Mouse (Mus musculus) ES-E14 (cell line): ENCODE data around the gene Stpg4. TPM values are rescaled to one million over a fixed set of nuclear protein-coding genes. Genes with fewer than 3 reads are reported as not detected.

Experiments
- DNase-seq: peaks from one replicate; pipeline ENCODE4 v3.0.0-alpha.2; 2013; ENCODE audit warnings: low read depth, low spot score
- H3K27ac ChIP-seq: 2 replicates; pipeline ENCODE4 v1.5.1; 2012; ENCODE audit warnings: low read depth, mild to moderate bottlenecking, low read length, moderate library complexity, mixed read lengths; ENCODE audit not compliant: poor library complexity, insufficient read depth, severe bottlenecking
- H3K36me3 ChIP-seq: 2 replicates; pipeline ENCODE4 v1.6.1; 2012; ENCODE audit warnings: mild to moderate bottlenecking, low read length, moderate library complexity, mixed read lengths; ENCODE audit not compliant: control insufficient read depth, poor library complexity, insufficient read depth, severe bottlenecking
- H3K4me1 ChIP-seq, 2 experiments: fragments of 150-350 bp in 1 of 2; sonication (generic) in 1 of 2; 2 replicates each; pipeline ENCODE4 v1.6.1; 2012; ENCODE audit warnings: low read length in 2 of 2, mild to moderate bottlenecking in 1 of 2, mixed read lengths in 1 of 2; ENCODE audit not compliant: control insufficient read depth in 2 of 2, insufficient read depth in 2 of 2, poor library complexity in 1 of 2
- H3K4me3 ChIP-seq, 2 experiments: fragments of 150-350 bp in 1 of 2; sonication (generic) in 1 of 2; 2 replicates each; pipeline ENCODE4 v1.5.1; 2012; ENCODE audit warnings: low read length in 2 of 2, low read depth in 1 of 2, mild to moderate bottlenecking in 1 of 2, mixed read lengths in 1 of 2; ENCODE audit not compliant: insufficient read depth in 1 of 2, poor library complexity in 1 of 2, severe bottlenecking in 1 of 2
- H3K9ac ChIP-seq: 2 replicates; pipeline ENCODE4 v1.6.1; 2012; ENCODE audit warnings: low read depth, mild to moderate bottlenecking, low read length, mixed read lengths; ENCODE audit not compliant: poor library complexity, insufficient read depth, severe bottlenecking
- H3K9me3 ChIP-seq: fragments of 150-350 bp; sonication (generic); 2 replicates; pipeline ENCODE4 v1.6.1; 2012; ENCODE audit warnings: low read depth, mild to moderate bottlenecking, low read length; ENCODE audit not compliant: control insufficient read depth, insufficient read depth
- CHD2 ChIP-seq: IDR thresholded peaks from 2 replicates; pipeline ENCODE4 v1.6.1; 2014; ENCODE audit warnings: mild to moderate bottlenecking, low read depth, low read length, inconsistent platforms
- HCFC1 ChIP-seq: IDR thresholded peaks from 2 replicates; pipeline ENCODE4 v1.6.1; 2012; ENCODE audit warnings: low read length, inconsistent platforms, borderline replicate concordance; ENCODE audit not compliant: insufficient read depth
- MAFK ChIP-seq: IDR thresholded peaks from 2 replicates; pipeline ENCODE4 v1.6.1; 2014; ENCODE audit warnings: mild to moderate bottlenecking, low read depth, low read length, inconsistent platforms; ENCODE audit not compliant: insufficient read depth
- ZC3H11A ChIP-seq: IDR thresholded peaks from 2 replicates; pipeline ENCODE4 v1.6.1; 2012; ENCODE audit warnings: low read depth, mild to moderate bottlenecking, inconsistent platforms, low read length, borderline replicate concordance
- ZNF384 ChIP-seq: IDR thresholded peaks from 2 replicates; pipeline ENCODE4 v1.6.1; 2012; ENCODE audit warnings: low read depth, low read length, inconsistent platforms
- in situ Hi-C, 2 experiments: fragments of 600-800 bp; cut with MboI; formaldehyde crosslinking; loops; one replicate each; pipeline ENCODE4 v1.15.1; 2025; ENCODE audit warnings: low sequenced_read_pairs in 2 of 2, inconsistent platforms in 1 of 2; ENCODE audit not compliant: unreplicated experiment in 2 of 2
- total RNA-seq: library from RNA; depleted of rRNA; stranded (reverse); fragments of 300-350 nt; gene quantifications from 2 replicates; pipeline ENCODE4 v1.2.3, GENCODE M21; 2012; rRNA removed

Gene Stpg4
- not detected in 2 replicates for total RNA-seq

- no peak for TF ChIP-seq ZC3H11A
- no peak for TF ChIP-seq CHD2
- no peak for TF ChIP-seq ZNF384
- TF ChIP-seq HCFC1: no peak
- TF ChIP-seq MAFK: no peak
- no peaks in the 10 kb centered on the region for H3K9me3 ChIP-seq
- no peak within 1 kb of the TSS for H3K27ac ChIP-seq
- peaks cover 9% of the 10 kb centered on the region for H3K36me3 ChIP-seq
- 0 out of 2 replicates have a peak within 1 kb of the TSS, but pooled peaks have one; percentile 2 for H3K9ac ChIP-seq
- in situ Hi-C loops: no loop called here
- H3K4me1 ChIP-seq: peaks cover 0 to 3% of the 10 kb centered on the region in 2 experiments; a peak in 1 of 4 replicates
- no peak for DNase-seq
- H3K4me3 ChIP-seq: peak within 1 kb of the TSS in 1 of 2 experiments; percentile 10; a peak in 1 of 4 replicates
Observed at GRCm38 (mm10) chr17:87427511-87427910, at the start of gene Stpg4. Gene Stpg4 (minus strand): TSS chr17:87427741.

GRCm38 (mm10) chr17:87475356-87475755 is 47.8 kb upstream of the Stpg4 start:
- Histone ChIP-seq H3K9ac (no peak overlapping the region), H3K4me3 (no peak overlapping the region), H3K36me3 (no peaks in the 10 kb centered on the region), H3K9me3 (no peaks in the 10 kb centered on the region), H3K4me1 (peaks cover 13 to 28% of the 10 kb centered on the region in 2 experiments), H3K27ac (no peak overlapping the region)
- TF ChIP-seq HCFC1 (no peak), ZC3H11A (no peak), ZNF384 (no peak), CHD2 (no peak), MAFK (no peak)
- in situ Hi-C loops: no loop called here
- DNase-seq: no peak

- in situ Hi-C loops: no loop called here
- TF ChIP-seq CHD2 (no peak), ZC3H11A (no peak), ZNF384 (0 out of 2 replicates have a peak, but pooled peaks have one; percentile 20), MAFK (no peak), HCFC1 (no peak)
- Histone ChIP-seq H3K9me3 (no peaks in the 10 kb centered on the region), H3K27ac (no peak overlapping the region), H3K4me1 (peaks cover 18 to 32% of the 10 kb centered on the region in 2 experiments), H3K36me3 (no peaks in the 10 kb centered on the region), H3K9ac (peak overlapping the region; percentile 19), H3K4me3 (peak overlapping the region; percentile 36 to 50)
- no peak for DNase-seq
Observed at GRCm38 (mm10) chr17:87474501-87474795, 46.9 kb upstream of the Stpg4 start.

- no peak for TF ChIP-seq HCFC1
- no peak for TF ChIP-seq CHD2
- TF ChIP-seq ZC3H11A: no peak
- no peak for TF ChIP-seq ZNF384
- no peak for TF ChIP-seq MAFK
- peaks cover 18 to 37% of the 10 kb centered on the region in 2 experiments for H3K4me1 ChIP-seq
- H3K4me3 ChIP-seq: peak overlapping the region; percentile 36 to 50
- H3K27ac ChIP-seq: no peak overlapping the region
- peak overlapping the region; percentile 19 for H3K9ac ChIP-seq
- in situ Hi-C loops: no loop called here
- DNase-seq: no peak
- H3K9me3 ChIP-seq: no peaks in the 10 kb centered on the region
- H3K36me3 ChIP-seq: no peaks in the 10 kb centered on the region
Observed at GRCm38 (mm10) chr17:87473736-87474500, 46.4 kb upstream of the Stpg4 start.
